Mouse (Mus musculus) embryonic facial prominence, embryonic 14.5 days (tissue): ENCODE results near the gene Miga2. TPM values are rescaled to one million over a fixed set of nuclear protein-coding genes. Genes with fewer than 3 reads are reported as not detected.

Source experiments
- ATAC-seq: fragments of 200-750 bp; cut with Nextera tagmentation; 2 replicates; pipeline ENCODE4 v1.8.0; 2017; ENCODE audit warnings: low read depth, moderate number of reproducible peaks, moderate TSS enrichment
- DNase-seq: peaks from one replicate; pipeline ENCODE4 v3.0.0-alpha.2; 2015; ENCODE audit warnings: low spot score
- H3K27ac ChIP-seq: fragments of 300-500 bp; sonication (generic); replicated peaks from 2 replicates; pipeline ENCODE4 v1.5.1; 2014; ENCODE audit warnings: low read depth, mild to moderate bottlenecking, low read length, moderate library complexity
- H3K27me3 ChIP-seq: fragments of 300-500 bp; sonication (generic); replicated peaks from 2 replicates; pipeline ENCODE4 v1.6.1; 2014; ENCODE audit warnings: low read length; ENCODE audit not compliant: control insufficient read depth, insufficient read depth
- H3K36me3 ChIP-seq: fragments of 300-500 bp; sonication (generic); 2 replicates; pipeline ENCODE4 v1.6.1; 2014; ENCODE audit warnings: low read length, mixed read lengths; ENCODE audit not compliant: control insufficient read depth, insufficient read depth
- H3K4me1 ChIP-seq: fragments of 300-500 bp; sonication (generic); 2 replicates; pipeline ENCODE4 v1.6.1; 2014; ENCODE audit warnings: antibody characterized with exemption, low read length; ENCODE audit not compliant: control insufficient read depth, insufficient read depth
- H3K4me2 ChIP-seq: fragments of 300-500 bp; sonication (generic); 2 replicates; pipeline ENCODE4 v1.6.1; 2014; ENCODE audit warnings: low read depth, mild to moderate bottlenecking, low read length, moderate library complexity, mixed read lengths
- H3K4me3 ChIP-seq: fragments of 300-500 bp; sonication (generic); 2 replicates; pipeline ENCODE4 v1.5.1; 2014; ENCODE audit warnings: low read depth, mild to moderate bottlenecking, low read length
- H3K9ac ChIP-seq: fragments of 300-500 bp; sonication (generic); 2 replicates; pipeline ENCODE4 v1.6.1; 2014; ENCODE audit warnings: low read depth, mild to moderate bottlenecking, low read length, moderate library complexity, mixed read lengths
- H3K9me3 ChIP-seq: fragments of 300-500 bp; sonication (generic); 2 replicates; pipeline ENCODE4 v1.6.1; 2016; ENCODE audit warnings: low read length; ENCODE audit not compliant: control insufficient read depth
- WGBS: fragments of 180-500 bp; shearing (Covaris S2); extraction: QIAGEN DNeasy Blood & Tissue Kit; methylation state at CpG from one replicate; pipeline ENCODE4 v1.1.7; 2014; 5-methylcytosine and 5-hydroxymethylcytosine counted together
- polyA plus RNA-seq: library from polyadenylated mRNA; unstranded; fragments of >200 nt; fragmentation: Nextera tagmentation; extraction: Ambion mirVana; gene quantifications from 2 replicates; pipeline ENCODE4 v1.2.1, GENCODE M21; 2014

The Miga2 gene
- polyA plus RNA-seq, 1 experiment from 2014 or later: 17.6 TPM

DNA sequence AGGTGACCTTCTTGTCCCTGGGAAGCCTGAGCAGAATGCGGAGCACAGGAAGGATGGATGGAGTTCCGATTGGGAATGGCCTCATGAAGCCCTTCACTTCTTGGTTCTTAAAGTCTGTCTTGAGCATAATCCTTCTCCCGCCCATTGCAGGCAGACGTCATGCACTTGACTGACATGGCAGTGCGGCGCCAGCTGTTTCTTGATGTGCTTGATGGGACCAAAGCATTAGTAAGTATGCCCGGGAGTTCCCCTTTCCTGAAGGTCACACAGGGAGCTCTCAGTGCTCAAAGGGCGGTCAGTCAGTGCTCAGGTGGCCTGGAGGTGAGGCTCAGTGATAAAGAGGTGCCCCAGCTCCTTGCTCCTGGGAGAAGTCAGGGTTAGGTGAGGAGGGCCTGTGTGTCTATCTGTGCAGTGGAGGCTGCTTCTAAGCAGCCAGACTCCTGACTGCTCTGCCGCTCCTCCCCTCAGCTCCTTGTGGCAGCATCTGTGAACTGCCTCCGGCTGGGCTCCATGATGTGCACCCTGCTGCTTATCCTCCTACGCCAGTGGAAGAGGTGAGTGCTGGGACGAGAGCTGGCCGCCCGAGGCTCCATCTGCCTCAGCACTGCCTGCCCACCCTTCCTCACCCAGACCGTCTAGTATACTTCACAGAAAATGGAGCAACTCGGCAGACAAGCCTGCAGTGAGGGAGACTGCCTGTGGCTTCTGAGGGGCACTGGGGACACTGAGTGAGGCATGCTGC lies 27.7 kb upstream of the Miga2 start:
- H3K4me2 ChIP-seq: no peak overlapping the region
- H3K27ac ChIP-seq: no peak overlapping the region
- no peak for DNase-seq
- H3K4me1 ChIP-seq: no peaks in the 10 kb centered on the region
- H3K4me3 ChIP-seq: no peak overlapping the region
- H3K36me3 ChIP-seq: peaks cover 100% of the 10 kb centered on the region
- WGBS: 89% methylated on average over 16 of the region's 16 CpGs
- H3K9ac ChIP-seq: no peak overlapping the region
- H3K27me3 ChIP-seq: no peaks in the 10 kb centered on the region
- no peaks in the 10 kb centered on the region for H3K9me3 ChIP-seq
- no peak for ATAC-seq

DNA sequence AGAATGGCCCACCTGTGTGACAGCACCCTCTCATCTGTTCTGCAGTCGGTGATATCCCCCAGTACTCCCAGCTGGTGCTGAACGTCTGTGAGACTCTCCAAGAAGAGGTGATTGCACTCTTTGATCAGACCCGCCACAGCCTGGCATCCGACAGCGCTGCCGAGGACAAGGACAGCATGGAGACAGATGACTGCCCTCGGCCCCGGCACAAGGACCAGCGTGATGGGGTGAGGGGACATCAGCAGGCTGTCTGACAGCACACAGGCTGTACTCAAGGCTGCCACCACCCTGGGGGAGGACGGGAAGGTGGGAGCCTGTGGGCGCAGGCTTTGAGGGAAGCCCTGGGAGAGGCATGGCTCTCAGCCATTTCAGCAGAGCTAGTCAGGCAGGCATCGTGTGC lies 26.9 kb upstream of the Miga2 start:
- Histone ChIP-seq H3K9me3 (no peaks in the 10 kb centered on the region), H3K27ac (no peak overlapping the region), H3K4me1 (no peaks in the 10 kb centered on the region), H3K9ac (no peak overlapping the region), H3K36me3 (peaks cover 100% of the 10 kb centered on the region), H3K27me3 (no peaks in the 10 kb centered on the region), H3K4me2 (no peak overlapping the region), H3K4me3 (no peak overlapping the region)
- ATAC-seq: no peak
- WGBS: 84% methylated on average over 12 of the region's 12 CpGs
- DNase-seq: no peak

DNA sequence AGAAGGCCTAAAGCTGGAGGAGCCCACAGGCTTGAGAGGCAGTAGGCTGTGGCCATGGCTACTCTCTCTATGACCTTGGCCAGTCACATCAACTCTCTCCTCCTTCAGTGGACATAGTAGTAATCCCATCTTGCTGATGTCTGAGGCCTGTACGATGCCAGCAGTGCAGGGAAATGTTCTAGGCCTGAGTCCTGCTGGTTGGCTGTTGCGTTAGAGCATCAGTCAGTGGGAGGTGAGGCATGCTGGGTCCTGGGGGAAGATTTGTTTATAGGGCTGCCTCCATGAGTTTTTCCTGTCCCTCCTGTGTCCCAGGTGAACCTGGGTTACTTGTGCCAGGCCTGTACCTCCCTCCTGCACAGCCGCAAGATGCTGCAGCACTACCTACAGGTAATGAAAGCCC lies 22.0 kb upstream of the Miga2 start:
- Histone ChIP-seq H3K27me3 (no peaks in the 10 kb centered on the region), H3K4me3 (no peak overlapping the region), H3K9ac (no peak overlapping the region), H3K4me1 (no peaks in the 10 kb centered on the region), H3K4me2 (no peak overlapping the region), H3K27ac (no peak overlapping the region), H3K9me3 (no peaks in the 10 kb centered on the region), H3K36me3 (peaks cover 100% of the 10 kb centered on the region)
- DNase-seq (no peak), ATAC-seq (no peak)
- 91% methylated on average over 3 of the region's 3 CpGs for WGBS

DNA sequence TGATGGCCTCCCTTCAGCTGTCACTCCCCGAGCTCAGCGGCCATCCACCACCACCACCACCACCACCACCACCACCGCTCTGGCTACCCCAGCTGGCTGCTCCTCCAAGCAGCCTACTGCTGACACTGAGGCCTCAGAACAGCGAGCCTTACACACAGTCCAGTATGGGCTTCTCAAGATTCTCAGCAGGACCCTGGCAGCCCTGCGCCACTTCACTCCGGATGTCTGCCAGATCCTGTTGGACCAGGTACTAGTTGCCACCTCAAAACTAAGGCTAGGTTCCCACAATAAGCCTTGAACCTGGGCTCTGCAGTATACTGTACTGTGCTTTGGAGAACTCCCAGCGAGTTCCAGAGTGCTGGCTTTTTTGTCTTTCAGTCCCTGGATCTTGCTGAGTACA lies 21.5 kb upstream of the Miga2 start:
- Histone ChIP-seq H3K27me3 (no peaks in the 10 kb centered on the region), H3K4me1 (no peaks in the 10 kb centered on the region), H3K36me3 (peaks cover 99% of the 10 kb centered on the region), H3K9ac (no peak overlapping the region), H3K27ac (no peak overlapping the region), H3K4me3 (no peak overlapping the region), H3K4me2 (no peak overlapping the region), H3K9me3 (no peaks in the 10 kb centered on the region)
- DNase-seq (no peak), ATAC-seq (no peak)
- WGBS: 93% methylated on average over 7 of the region's 7 CpGs

DNA sequence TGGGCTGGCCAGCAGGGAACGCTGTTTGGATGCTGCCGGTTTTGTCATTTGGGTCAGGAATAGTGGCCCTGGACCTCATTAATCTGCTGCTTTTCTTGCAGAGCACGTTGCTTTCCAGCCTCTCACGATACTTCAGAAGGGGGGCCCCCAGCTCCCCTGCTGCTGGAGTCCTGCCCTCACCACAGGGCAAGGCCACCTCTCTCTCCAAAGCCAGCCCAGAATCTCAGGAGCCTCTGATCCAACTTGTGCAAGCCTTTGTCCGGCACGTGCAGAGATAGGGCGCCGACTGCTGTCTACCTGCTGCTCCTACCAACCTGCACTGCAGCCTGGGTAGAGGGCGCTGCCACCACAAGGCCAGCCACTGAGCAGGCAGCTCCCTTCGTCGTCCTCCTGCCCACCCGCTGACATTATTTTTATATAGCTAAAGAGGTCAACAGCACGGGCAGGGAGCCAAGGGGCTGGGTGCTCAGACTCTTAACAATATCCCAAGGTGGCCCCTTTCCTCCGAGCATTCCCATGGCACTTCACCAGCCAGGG lies 20.4 kb upstream of the Miga2 start:
- Histone ChIP-seq H3K27ac (no peak overlapping the region), H3K4me2 (no peak overlapping the region), H3K27me3 (no peaks in the 10 kb centered on the region), H3K9me3 (no peaks in the 10 kb centered on the region), H3K9ac (no peak overlapping the region), H3K36me3 (peaks cover 99% of the 10 kb centered on the region), H3K4me1 (no peaks in the 10 kb centered on the region), H3K4me3 (no peak overlapping the region)
- ATAC-seq (no peak), DNase-seq (no peak)
- WGBS: 76% methylated on average over 14 of the region's 14 CpGs

DNA sequence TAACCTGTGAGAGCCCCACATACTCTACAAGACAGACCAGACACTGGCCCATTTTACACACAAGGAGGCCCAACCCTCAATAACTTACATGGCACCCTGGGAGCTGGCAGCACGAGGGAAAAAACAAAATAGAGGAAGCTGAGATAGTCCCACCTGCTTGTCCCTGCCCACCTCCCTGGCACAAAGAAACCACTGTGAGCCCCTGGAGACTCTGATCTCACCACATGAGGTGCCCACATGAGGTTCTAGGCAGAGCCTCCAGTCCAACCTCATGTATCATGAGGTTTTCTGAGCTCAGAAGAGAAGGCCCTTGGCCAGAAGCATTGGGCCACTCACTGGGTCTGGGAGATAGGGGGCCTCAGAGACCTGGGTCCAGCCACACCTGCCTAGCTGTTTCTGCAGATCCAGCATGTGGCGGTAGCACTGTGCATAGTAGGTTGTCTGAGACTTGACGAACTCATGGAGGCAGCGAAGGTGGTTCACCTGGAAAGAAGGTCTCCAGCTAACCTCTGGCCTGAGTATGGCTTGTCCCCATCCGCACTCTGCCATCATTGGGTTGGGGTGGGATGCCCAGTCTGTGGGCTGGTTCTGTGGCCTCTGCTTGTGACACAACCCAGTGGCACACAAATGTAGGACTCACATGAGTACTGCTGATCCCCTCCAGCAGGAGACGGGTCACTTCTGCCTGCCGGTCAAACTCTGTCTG lies 17.9 kb upstream of the Miga2 start:
- 90% methylated on average over 7 of the region's 7 CpGs for WGBS
- H3K4me3 ChIP-seq: no peak overlapping the region
- H3K9ac ChIP-seq: no peak overlapping the region
- H3K36me3 ChIP-seq: peaks cover 99% of the 10 kb centered on the region
- no peaks in the 10 kb centered on the region for H3K4me1 ChIP-seq
- no peak overlapping the region for H3K4me2 ChIP-seq
- no peaks in the 10 kb centered on the region for H3K27me3 ChIP-seq
- no peak for DNase-seq
- H3K9me3 ChIP-seq: no peaks in the 10 kb centered on the region
- no peak overlapping the region for H3K27ac ChIP-seq
- ATAC-seq: no peak

DNA sequence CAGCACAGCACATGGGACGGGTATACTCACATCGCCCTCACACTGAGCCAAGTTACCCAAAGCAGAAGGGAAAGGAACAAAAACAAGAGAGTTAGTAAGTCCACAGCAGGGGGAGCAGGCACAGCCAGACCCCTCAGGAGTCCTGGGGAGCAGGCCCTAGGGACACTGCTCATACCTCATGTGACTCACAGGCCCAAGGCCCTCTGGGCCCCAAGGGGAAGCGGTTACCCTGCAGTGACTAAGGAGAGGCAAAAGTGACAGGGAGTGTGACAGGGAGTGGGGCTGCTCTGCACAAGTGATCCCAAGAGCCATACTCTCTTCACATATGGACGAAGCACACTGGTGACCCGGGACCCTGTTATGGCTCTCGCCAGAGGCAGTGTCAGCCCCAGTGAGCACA lies 14.8 kb upstream of the Miga2 start:
- DNase-seq (no peak), ATAC-seq (no peak)
- WGBS: 92% methylated on average over 6 of the region's 6 CpGs
- Histone ChIP-seq H3K4me2 (no peak overlapping the region), H3K4me3 (no peak overlapping the region), H3K27me3 (no peaks in the 10 kb centered on the region), H3K27ac (no peak overlapping the region), H3K9ac (no peak overlapping the region), H3K4me1 (no peaks in the 10 kb centered on the region), H3K36me3 (peaks cover 89% of the 10 kb centered on the region), H3K9me3 (no peaks in the 10 kb centered on the region)

DNA sequence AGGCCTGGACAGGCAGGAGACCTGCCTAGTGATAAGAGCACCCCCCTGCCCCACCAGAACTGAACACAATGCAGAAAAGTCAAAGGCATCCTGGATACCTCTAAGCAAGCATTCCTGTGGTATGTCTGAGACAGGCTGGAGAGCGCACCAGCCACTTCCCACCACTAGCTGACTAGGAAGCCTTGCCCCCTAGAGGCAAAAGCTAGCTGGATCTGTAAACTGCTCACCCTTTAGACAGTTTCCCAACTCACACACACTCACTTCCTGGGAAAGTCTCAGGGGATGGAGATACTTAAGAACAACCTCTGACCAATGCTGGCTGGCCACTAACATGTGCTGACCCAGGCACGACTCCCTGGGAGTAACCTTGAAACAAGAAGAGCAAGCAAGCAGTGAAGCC lies 12.9 kb upstream of the Miga2 start:
- ATAC-seq (peak; percentile 64), DNase-seq (peak; percentile 46)
- Histone ChIP-seq H3K27me3 (no peaks in the 10 kb centered on the region), H3K9ac (no peak overlapping the region), H3K9me3 (no peaks in the 10 kb centered on the region), H3K27ac (no peak overlapping the region), H3K36me3 (peaks cover 82% of the 10 kb centered on the region), H3K4me2 (no peak overlapping the region), H3K4me1 (no peaks in the 10 kb centered on the region), H3K4me3 (no peak overlapping the region)
- WGBS: 69% methylated on average over 2 of the region's 2 CpGs
